Mouse (Mus musculus) megakaryocyte, embryonic 14.5 days (primary cell): ENCODE results near the gene Kcnma1.

Experiments
- FLI1 ChIP-seq: IDR thresholded peaks from 2 replicates; pipeline ENCODE4 v1.6.1; 2012; ENCODE audit warnings: low read length, inconsistent platforms, mixed read lengths
- GATA1 ChIP-seq: IDR thresholded peaks from 3 replicates; pipeline ENCODE4 v1.6.1; 2012; ENCODE audit warnings: mixed read lengths, low read length, inconsistent platforms, borderline replicate concordance

DNA sequence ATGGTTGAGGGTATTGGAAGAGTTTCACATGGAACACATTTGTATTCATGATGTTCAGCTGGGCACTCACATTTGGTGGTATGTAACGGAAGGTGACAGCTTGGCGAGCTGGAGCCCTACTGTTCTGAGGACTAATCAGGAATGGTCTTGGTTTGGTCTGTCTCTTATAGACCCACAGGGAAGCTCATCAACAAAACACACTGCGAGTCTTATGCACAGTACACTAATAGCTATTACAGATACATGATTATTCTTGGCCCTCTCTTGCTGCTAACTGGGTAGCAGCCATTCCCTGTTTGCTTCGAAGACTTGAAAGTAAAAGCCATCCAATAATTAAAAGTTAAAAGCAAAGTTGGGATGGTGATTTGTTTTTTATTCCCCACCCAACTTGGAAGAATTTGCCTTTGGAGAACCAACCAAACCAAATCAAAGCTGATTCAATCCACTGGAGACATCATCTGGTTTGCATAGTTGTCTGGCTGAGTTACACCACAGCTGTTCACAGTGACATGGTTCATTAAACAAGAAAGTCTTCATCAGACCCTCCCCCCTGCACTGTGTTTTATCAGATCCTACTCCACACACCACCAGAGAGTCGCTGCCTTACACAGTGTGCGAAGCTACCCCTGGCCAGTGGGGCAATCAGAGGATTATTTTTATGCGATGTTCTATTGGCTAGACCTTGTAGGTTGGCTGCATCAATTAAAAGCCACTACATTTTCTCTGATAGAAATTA, 299.7 kb downstream of the Kcnma1 start:
- TF ChIP-seq GATA1, result no peak
- TF ChIP-seq FLI1, result no peak
